Mouse (Mus musculus) G1E (cell line): ENCODE measurements at regions not wholly inside any gene's neighbourhood (a gene's known extent, or its start where the extent isn't known, plus 50 kb on each side); places are given as distances from the start of the nearest gene placed in this dataset.

Source experiments
- CTCF ChIP-seq: IDR thresholded peaks from 2 replicates; pipeline ENCODE4 v1.5.1; 2012; ENCODE audit warnings: low read depth, low read length, inconsistent platforms, mixed read lengths
- GATA1 ChIP-seq: IDR thresholded peaks from 2 replicates; pipeline ENCODE4 v1.6.1; 2012; ENCODE audit warnings: borderline replicate concordance, low read length, inconsistent platforms, mixed read lengths
- GATA2 ChIP-seq: IDR thresholded peaks from 2 replicates; pipeline ENCODE4 v1.6.1; 2012; ENCODE audit warnings: low read depth, low read length, inconsistent platforms, borderline replicate concordance
- TAL1 ChIP-seq: conservative IDR thresholded peaks from 2 replicates; pipeline ENCODE4 v1.6.1; 2012; ENCODE audit warnings: low read depth, low read length, inconsistent platforms, mixed read lengths

GRCm38 (mm10) chr15:85666496-85666895 lies 68.3 kb upstream of the Ppara start:
- no peak for TF ChIP-seq CTCF
- TF ChIP-seq TAL1 = no peak
- TF ChIP-seq GATA2 = no peak
- TF ChIP-seq GATA1 = no peak
